Mouse (Mus musculus) kidney, postnatal 0 days (tissue): Measurements from ENCODE around the gene Ampd2. TPM values are rescaled to one million over a fixed set of nuclear protein-coding genes. Genes with fewer than 3 reads are reported as not detected.

Experiments
- ATAC-seq: fragments of 200-750 bp; cut with Nextera tagmentation; replicated peaks from 2 replicates; pipeline ENCODE4 v1.8.0; 2017; ENCODE audit warnings: low read depth, moderate number of reproducible peaks, moderate TSS enrichment, moderate library complexity; ENCODE audit not compliant: low FRiP score
- DNase-seq: peaks from one replicate; pipeline ENCODE4 v3.0.0-alpha.2; 2016; ENCODE audit warnings: low spot score
- H3K27ac ChIP-seq: fragments of 300-500 bp; sonication (generic); 2 replicates; pipeline ENCODE4 v1.5.1; 2014; ENCODE audit warnings: mild to moderate bottlenecking
- H3K27me3 ChIP-seq: fragments of 300-500 bp; sonication (generic); 2 replicates; pipeline ENCODE4 v1.6.1; 2014; ENCODE audit warnings: low read length, mixed read lengths; ENCODE audit not compliant: insufficient read depth
- H3K36me3 ChIP-seq: fragments of 300-500 bp; sonication (generic); 2 replicates; pipeline ENCODE4 v1.6.1; 2014; ENCODE audit warnings: low read length, mixed read lengths; ENCODE audit not compliant: insufficient read depth
- H3K4me1 ChIP-seq: fragments of 300-500 bp; sonication (generic); replicated peaks from 2 replicates; pipeline ENCODE4 v1.6.1; 2014; ENCODE audit warnings: antibody characterized with exemption, low read length, mixed read lengths; ENCODE audit not compliant: insufficient read depth
- H3K4me2 ChIP-seq: fragments of 300-500 bp; sonication (generic); 2 replicates; pipeline ENCODE4 v1.6.1; 2014; ENCODE audit warnings: mild to moderate bottlenecking, low read length, moderate library complexity, mixed read lengths
- H3K4me3 ChIP-seq: fragments of 300-500 bp; sonication (generic); replicated peaks from 2 replicates; pipeline ENCODE4 v1.5.1; 2014; ENCODE audit warnings: low read depth, low read length
- H3K9ac ChIP-seq: fragments of 300-500 bp; sonication (generic); 2 replicates; pipeline ENCODE4 v1.6.1; 2014; ENCODE audit warnings: low read depth, low read length
- H3K9me3 ChIP-seq: fragments of 300-500 bp; sonication (generic); replicated peaks from 2 replicates; pipeline ENCODE4 v1.6.1; 2016; ENCODE audit warnings: low read length, inconsistent platforms, mixed read lengths
- CTCF ChIP-seq: IDR thresholded peaks from 2 replicates; pipeline ENCODE4 v1.5.1; 2016; ENCODE audit warnings: antibody characterized with exemption, low read depth, mild to moderate bottlenecking, moderate library complexity
- WGBS: fragments of 180-500 bp; shearing (Covaris S2); extraction: QIAGEN DNeasy Blood & Tissue Kit; methylation state at CpG from one replicate; pipeline ENCODE4 v1.1.7; 2014; 5-methylcytosine and 5-hydroxymethylcytosine counted together
- polyA plus RNA-seq: library from polyadenylated mRNA; unstranded; fragments of >200 nt; fragmentation: Nextera tagmentation; extraction: Ambion mirVana; gene quantifications from 2 replicates; pipeline ENCODE4 v1.2.1, GENCODE M21; 2015

Gene Ampd2
- polyA plus RNA-seq, 1 experiment from 2014 or later: 35.8 TPM

DNA sequence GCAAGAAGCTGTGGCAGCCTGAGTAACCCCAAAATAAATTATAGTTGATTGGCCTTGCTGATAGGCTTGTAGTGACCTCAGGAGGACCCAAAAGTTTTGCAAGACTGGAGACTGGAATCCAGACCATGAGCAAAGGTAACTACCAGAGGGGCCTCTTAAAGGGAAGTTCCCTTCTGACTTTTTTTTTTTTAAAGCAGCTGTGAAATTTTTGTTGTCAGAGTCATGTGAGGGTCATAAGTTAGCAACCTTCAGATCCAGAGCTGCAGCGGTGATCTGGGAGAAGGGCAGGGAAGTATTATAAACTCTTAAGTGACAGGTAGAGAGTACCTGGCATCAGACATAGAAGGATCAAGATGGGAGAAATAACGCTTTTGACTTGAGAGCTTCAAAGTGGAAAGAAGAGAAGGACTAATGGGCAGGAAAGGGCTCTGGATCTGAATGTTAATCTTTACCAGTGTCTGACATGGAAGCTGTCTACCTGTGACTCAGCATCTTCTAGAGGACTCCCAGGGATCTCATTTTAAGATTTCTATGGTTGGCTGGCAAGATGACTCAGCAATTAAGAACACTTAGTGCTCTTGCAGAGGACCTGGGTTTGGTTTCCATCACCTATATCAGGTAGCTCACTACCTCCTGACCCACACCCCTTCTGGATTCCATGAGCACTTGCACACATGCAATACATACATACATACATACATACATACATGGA is 39.4 kb downstream of the Ampd2 start:
- H3K9me3 ChIP-seq: no peaks in the 10 kb centered on the region
- no peak overlapping the region for H3K4me3 ChIP-seq
- H3K4me2 ChIP-seq: no peak overlapping the region
- no peak overlapping the region for H3K27ac ChIP-seq
- peaks cover 10% of the 10 kb centered on the region; the same call in 1 of the 2 replicates for H3K4me1 ChIP-seq
- no peak overlapping the region for H3K9ac ChIP-seq
- no peaks in the 10 kb centered on the region for H3K36me3 ChIP-seq
- no peaks in the 10 kb centered on the region for H3K27me3 ChIP-seq
- 72% methylated on average over 2 of the region's 2 CpGs for WGBS
- TF ChIP-seq CTCF: no peak
- DNase-seq (no peak), ATAC-seq (no peak)

DNA sequence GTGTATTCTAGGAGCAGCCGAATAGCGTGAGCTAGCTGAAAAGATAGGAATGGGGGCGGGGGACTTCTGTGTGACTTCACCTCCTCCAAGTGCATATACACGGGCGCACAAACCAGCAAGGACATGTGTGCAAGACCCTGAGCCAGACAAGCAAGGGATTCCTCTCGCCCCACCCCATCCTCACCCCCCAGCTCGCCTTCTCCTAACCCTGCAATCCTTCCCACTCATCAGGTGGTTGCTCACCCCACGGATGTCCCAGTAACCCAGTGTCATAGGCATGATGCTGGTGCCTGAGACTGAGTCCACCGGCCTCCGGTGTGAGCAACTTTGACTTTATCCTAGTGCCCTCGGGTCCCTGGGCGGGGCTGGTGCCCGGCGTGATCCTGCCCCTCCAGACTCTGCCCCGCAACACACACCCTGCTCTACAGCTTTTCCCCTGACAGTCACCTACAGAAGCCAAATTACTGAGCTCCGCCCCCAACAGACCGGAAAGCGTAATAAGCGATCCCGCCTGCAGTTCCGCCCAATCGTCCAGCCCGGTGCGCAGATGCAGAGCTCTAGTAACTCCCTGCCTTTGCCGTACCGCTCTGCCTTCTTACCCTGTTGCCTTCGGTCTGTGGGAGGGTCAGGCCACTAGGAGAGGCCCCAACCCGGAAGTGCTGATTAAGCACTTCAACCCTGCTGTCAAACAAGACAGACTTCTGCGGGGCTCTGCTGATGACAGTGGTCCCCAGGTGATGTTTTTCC is 41.9 kb downstream of the Ampd2 start, which contains the start of gene Gstm4:
Gene Gstm4 (minus strand): TSS at position 501 of the 747 bp plus-strand sequence.
- Histone ChIP-seq H3K4me1 (peaks cover 10% of the 10 kb centered on the region; the same call in 1 of the 2 replicates), H3K4me3 (peak within 1 kb of the TSS; percentile 50), H3K36me3 (no peaks in the 10 kb centered on the region), H3K9me3 (no peaks in the 10 kb centered on the region), H3K27ac (peak within 1 kb of the TSS; percentile 63), H3K4me2 (peak within 1 kb of the TSS; percentile 88), H3K27me3 (no peaks in the 10 kb centered on the region), H3K9ac (peak within 1 kb of the TSS; percentile 66)
- TF ChIP-seq CTCF: peak; percentile 32; the same call in 1 of the 2 replicates
- peak; percentile 93 for ATAC-seq
- peak; percentile 95 for DNase-seq
- 7% methylated on average over 29 of the region's 29 CpGs for WGBS

DNA sequence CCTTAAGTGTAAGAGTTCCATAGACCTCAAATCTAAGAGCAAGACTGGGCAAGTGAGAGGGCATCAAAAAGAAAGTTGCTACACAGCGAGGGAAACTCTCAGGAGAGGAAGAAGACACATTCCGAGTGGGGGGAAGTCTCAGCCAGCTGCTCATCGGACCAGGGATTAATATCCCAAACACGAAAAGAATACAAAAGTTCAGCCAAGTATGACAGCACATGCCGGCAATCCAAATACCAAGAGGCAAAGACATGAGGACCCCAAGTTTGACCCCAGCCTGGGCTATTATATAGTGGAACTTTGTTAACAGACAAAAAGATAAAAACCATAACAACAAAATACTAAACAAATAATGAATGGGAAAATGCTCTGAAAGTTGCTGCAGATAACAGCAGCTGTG is 53.3 kb downstream of the Ampd2 start:
- DNase-seq (peak; percentile 77), ATAC-seq (no peak)
- H3K4me2 ChIP-seq: no peak overlapping the region
- no peak for TF ChIP-seq CTCF
- H3K4me3 ChIP-seq: no peak overlapping the region
- H3K36me3 ChIP-seq: no peaks in the 10 kb centered on the region
- WGBS: 27% methylated on average over 5 of the region's 5 CpGs
- no peak overlapping the region for H3K9ac ChIP-seq
- no peaks in the 10 kb centered on the region for H3K27me3 ChIP-seq
- no peaks in the 10 kb centered on the region for H3K4me1 ChIP-seq
- no peak overlapping the region for H3K27ac ChIP-seq
- H3K9me3 ChIP-seq: no peaks in the 10 kb centered on the region

DNA sequence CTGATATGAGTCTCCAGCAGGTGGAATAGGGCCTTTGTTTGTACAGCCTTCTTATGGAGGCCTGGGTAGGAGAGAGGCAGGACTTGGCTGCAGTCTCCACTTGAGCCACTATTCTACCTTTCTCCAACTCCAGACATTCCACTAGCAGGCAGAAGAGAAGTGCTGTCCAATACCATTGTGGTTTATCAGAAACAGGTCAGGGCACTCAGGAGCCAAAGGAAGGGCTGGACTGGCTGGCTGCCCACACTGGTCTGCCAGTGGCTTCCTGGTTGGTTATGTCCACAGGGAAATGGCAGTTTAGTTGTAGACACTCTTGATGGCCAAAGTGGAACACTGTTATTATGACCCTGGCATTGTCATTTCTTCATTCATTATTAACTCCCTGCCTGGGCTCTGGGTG is 54.3 kb downstream of the Ampd2 start:
- Histone ChIP-seq H3K36me3 (no peaks in the 10 kb centered on the region), H3K27me3 (no peaks in the 10 kb centered on the region), H3K9me3 (no peaks in the 10 kb centered on the region), H3K4me1 (no peaks in the 10 kb centered on the region), H3K4me2 (no peak overlapping the region), H3K27ac (no peak overlapping the region), H3K9ac (no peak overlapping the region), H3K4me3 (no peak overlapping the region)
- no peak for DNase-seq
- no peak for TF ChIP-seq CTCF
- ATAC-seq: no peak

DNA sequence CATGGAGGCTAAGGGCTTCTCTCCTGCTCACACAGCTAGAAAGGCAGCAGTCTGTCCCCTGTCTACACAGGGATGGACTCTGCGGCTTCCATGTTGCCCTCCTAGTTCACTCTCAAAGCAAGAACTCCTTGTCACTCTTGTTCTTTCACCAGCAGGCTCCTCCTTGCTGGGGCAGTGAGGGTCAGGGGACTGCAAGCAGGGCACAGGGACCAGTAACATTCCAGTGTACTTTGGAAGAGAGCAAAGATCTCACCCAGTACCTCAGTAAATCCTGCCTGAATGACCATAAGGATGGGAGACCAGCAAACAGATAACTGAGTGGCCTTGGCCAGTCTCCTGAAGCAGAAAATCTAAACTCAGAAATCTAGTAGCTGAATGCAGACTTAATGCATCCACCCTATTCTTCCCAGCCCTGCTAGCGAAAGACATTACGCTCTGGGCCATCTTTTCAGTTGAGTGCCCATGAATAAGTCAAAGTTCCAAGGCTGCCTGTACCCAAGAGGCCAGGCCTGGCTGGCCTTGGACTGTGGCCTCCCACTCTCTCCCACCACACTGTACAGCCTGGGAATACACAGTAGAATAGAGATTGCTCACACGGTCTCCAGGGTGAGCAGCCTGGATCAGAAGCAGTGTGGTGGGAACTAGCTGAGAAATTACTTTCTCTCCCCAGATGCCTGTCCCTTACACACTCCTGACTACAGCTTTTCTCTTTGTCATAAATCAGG is 57.6 kb downstream of the Ampd2 start:
- no peaks in the 10 kb centered on the region for H3K9me3 ChIP-seq
- H3K4me2 ChIP-seq: no peak overlapping the region
- H3K4me1 ChIP-seq: no peaks in the 10 kb centered on the region
- H3K4me3 ChIP-seq: no peak overlapping the region
- no peak overlapping the region for H3K9ac ChIP-seq
- no peak for DNase-seq
- 69% methylated on average over 4 of the region's 4 CpGs for WGBS
- ATAC-seq: peak; percentile 78
- H3K27ac ChIP-seq: peak overlapping the region; percentile 60
- no peak for TF ChIP-seq CTCF
- H3K27me3 ChIP-seq: no peaks in the 10 kb centered on the region
- H3K36me3 ChIP-seq: no peaks in the 10 kb centered on the region

DNA sequence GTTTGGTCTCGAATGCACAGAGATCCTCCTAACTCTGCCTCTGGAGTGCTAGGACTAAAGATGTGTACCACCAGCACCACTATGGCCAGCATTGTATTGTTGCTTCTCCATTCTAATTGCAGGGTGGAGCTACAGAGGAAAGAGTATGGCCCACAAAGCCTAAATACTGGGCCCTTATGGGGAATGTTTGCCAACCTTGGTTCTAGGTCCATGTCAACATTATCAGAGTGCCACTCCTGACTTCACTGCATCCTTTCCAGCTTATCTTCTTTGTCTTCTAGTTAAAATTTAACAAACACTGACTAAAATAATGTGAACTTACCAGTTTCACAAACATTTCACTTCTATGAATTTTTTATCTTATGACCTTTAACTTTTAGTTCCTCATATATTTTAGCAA is 59.9 kb downstream of the Ampd2 start:
- H3K9me3 ChIP-seq: no peaks in the 10 kb centered on the region
- H3K27ac ChIP-seq: no peak overlapping the region
- H3K4me1 ChIP-seq: no peaks in the 10 kb centered on the region
- no peaks in the 10 kb centered on the region for H3K36me3 ChIP-seq
- no peak overlapping the region for H3K4me2 ChIP-seq
- WGBS: 88% methylated on average over 1 of the region's 1 CpGs
- no peak for DNase-seq
- no peak for TF ChIP-seq CTCF
- no peak overlapping the region for H3K9ac ChIP-seq
- no peaks in the 10 kb centered on the region for H3K27me3 ChIP-seq
- no peak for ATAC-seq
- H3K4me3 ChIP-seq: no peak overlapping the region
